Mouse (Mus musculus): ENCODE measurements at regions not wholly inside any gene's neighbourhood (a gene's known extent, or its start where the extent isn't known, plus 50 kb on each side); places are given as distances from the start of the nearest gene placed in this dataset.

- DNase-seq, result peak; percentile 11
Measured at GRCm38 (mm10) chr16:78156138-78156875, 145.0 kb upstream of the Cxadr start.

- DNase-seq, result no peak
Measured at GRCm38 (mm10) chr16:78153899-78154605, 147.2 kb upstream of the Cxadr start.

GRCm38 (mm10) chr16:78144146-78144545, 157.1 kb upstream of the Cxadr start:
- no peak for DNase-seq

- no peak for DNase-seq
Measured at GRCm38 (mm10) chr16:78135501-78135900, 165.8 kb upstream of the Cxadr start.

GRCm38 (mm10) chr16:78134531-78134930, 166.8 kb upstream of the Cxadr start:
- DNase-seq, result no peak

GRCm38 (mm10) chr16:78121668-78122067, 179.6 kb upstream of the Cxadr start:
- no peak for DNase-seq

- no peak for DNase-seq
Measured at GRCm38 (mm10) chr16:78120346-78120899, 180.9 kb upstream of the Cxadr start.

- no peak for DNase-seq
Measured at GRCm38 (mm10) chr16:78104246-78104645, 197.0 kb upstream of the Cxadr start.

GRCm38 (mm10) chr16:78101415-78102326, 199.6 kb upstream of the Cxadr start:
- no peak for DNase-seq

- DNase-seq, result no peak
Measured at GRCm38 (mm10) chr16:78099842-78100241, 201.4 kb upstream of the Cxadr start.

GRCm38 (mm10) chr16:78099114-78099513, 202.2 kb upstream of the Cxadr start:
- DNase-seq, result no peak

- no peak for DNase-seq
Measured at GRCm38 (mm10) chr16:78098555-78098954, 202.7 kb upstream of the Cxadr start.

- DNase-seq, result peak in 1 of 2 experiments; percentile 3
Measured at GRCm38 (mm10) chr16:78096571-78096970, 204.7 kb upstream of the Cxadr start.

GRCm38 (mm10) chr16:78090155-78090554, 211.1 kb upstream of the Cxadr start:
- DNase-seq, result no peak

- DNase-seq, result no peak
Measured at GRCm38 (mm10) chr16:78067532-78068118, 233.7 kb upstream of the Cxadr start.

GRCm38 (mm10) chr16:78060516-78060915, 240.8 kb upstream of the Cxadr start:
- no peak for DNase-seq

GRCm38 (mm10) chr16:78057549-78057948, 243.7 kb upstream of the Cxadr start:
- DNase-seq, result no peak

GRCm38 (mm10) chr16:78052133-78052532, 249.2 kb upstream of the Cxadr start:
- DNase-seq, result no peak

GRCm38 (mm10) chr16:78040149-78040920, 261.0 kb upstream of the Cxadr start:
- no peak for DNase-seq

- no peak for DNase-seq
Measured at GRCm38 (mm10) chr16:78019605-78020285, 281.5 kb upstream of the Cxadr start.

GRCm38 (mm10) chr16:78015401-78015800, 285.9 kb upstream of the Cxadr start:
- DNase-seq, result no peak
